Mouse (Mus musculus) bone marrow, adult 2 months (tissue): ENCODE results near the gene Ifnab.

Experiments
- CTCF ChIP-seq: fragments of 200-500 bp; IDR thresholded peaks from 2 replicates; pipeline ENCODE4 v1.5.1; 2011; ENCODE audit warnings: low read length, control low read depth; ENCODE audit not compliant: control insufficient read depth, insufficient read depth
- POLR2A ChIP-seq: fragments of 200-500 bp; IDR thresholded peaks from 2 replicates; pipeline ENCODE4 v1.6.1; 2011; ENCODE audit warnings: low read depth, mild to moderate bottlenecking, control low read depth, low read length, borderline replicate concordance; ENCODE audit not compliant: control insufficient read depth

GRCm38 (mm10) chr4:88644359-88644758 lies 46.8 kb downstream of the Ifnab start, which contains the start of gene Ifna13:
- TF ChIP-seq CTCF (no peak), POLR2A (no peak)
